Mouse (Mus musculus) embryonic facial prominence, embryonic 14.5 days (tissue): ENCODE measurements around the gene Scfd2. TPM values are rescaled to one million over a fixed set of nuclear protein-coding genes. Genes with fewer than 3 reads are reported as not detected.
A peak's percentile ranks its signal among the peaks of the same experiment; 100 is the strongest.

Experiments
- ATAC-seq: fragments of 200-750 bp; cut with Nextera tagmentation; 2 replicates; pipeline ENCODE4 v1.8.0; 2017; ENCODE audit warnings: low read depth, moderate number of reproducible peaks, moderate TSS enrichment
- DNase-seq: peaks from one replicate; pipeline ENCODE4 v3.0.0-alpha.2; 2015; ENCODE audit warnings: low spot score
- H3K27ac ChIP-seq: fragments of 300-500 bp; sonication (generic); replicated peaks from 2 replicates; pipeline ENCODE4 v1.5.1; 2014; ENCODE audit warnings: low read depth, mild to moderate bottlenecking, low read length, moderate library complexity
- H3K27me3 ChIP-seq: fragments of 300-500 bp; sonication (generic); replicated peaks from 2 replicates; pipeline ENCODE4 v1.6.1; 2014; ENCODE audit warnings: low read length; ENCODE audit not compliant: control insufficient read depth, insufficient read depth
- H3K36me3 ChIP-seq: fragments of 300-500 bp; sonication (generic); 2 replicates; pipeline ENCODE4 v1.6.1; 2014; ENCODE audit warnings: low read length, mixed read lengths; ENCODE audit not compliant: control insufficient read depth, insufficient read depth
- H3K4me1 ChIP-seq: fragments of 300-500 bp; sonication (generic); 2 replicates; pipeline ENCODE4 v1.6.1; 2014; ENCODE audit warnings: antibody characterized with exemption, low read length; ENCODE audit not compliant: control insufficient read depth, insufficient read depth
- H3K4me2 ChIP-seq: fragments of 300-500 bp; sonication (generic); 2 replicates; pipeline ENCODE4 v1.6.1; 2014; ENCODE audit warnings: low read depth, mild to moderate bottlenecking, low read length, moderate library complexity, mixed read lengths
- H3K4me3 ChIP-seq: fragments of 300-500 bp; sonication (generic); 2 replicates; pipeline ENCODE4 v1.5.1; 2014; ENCODE audit warnings: low read depth, mild to moderate bottlenecking, low read length
- H3K9ac ChIP-seq: fragments of 300-500 bp; sonication (generic); 2 replicates; pipeline ENCODE4 v1.6.1; 2014; ENCODE audit warnings: low read depth, mild to moderate bottlenecking, low read length, moderate library complexity, mixed read lengths
- H3K9me3 ChIP-seq: fragments of 300-500 bp; sonication (generic); 2 replicates; pipeline ENCODE4 v1.6.1; 2016; ENCODE audit warnings: low read length; ENCODE audit not compliant: control insufficient read depth
- WGBS: fragments of 180-500 bp; shearing (Covaris S2); extraction: QIAGEN DNeasy Blood & Tissue Kit; methylation state at CpG from one replicate; pipeline ENCODE4 v1.1.7; 2014; 5-methylcytosine and 5-hydroxymethylcytosine counted together
- polyA plus RNA-seq: library from polyadenylated mRNA; unstranded; fragments of >200 nt; fragmentation: Nextera tagmentation; extraction: Ambion mirVana; gene quantifications from 2 replicates; pipeline ENCODE4 v1.2.1, GENCODE M21; 2014

The Scfd2 gene
- polyA plus RNA-seq, 1 experiment from 2014 or later = 21.3 TPM

DNA sequence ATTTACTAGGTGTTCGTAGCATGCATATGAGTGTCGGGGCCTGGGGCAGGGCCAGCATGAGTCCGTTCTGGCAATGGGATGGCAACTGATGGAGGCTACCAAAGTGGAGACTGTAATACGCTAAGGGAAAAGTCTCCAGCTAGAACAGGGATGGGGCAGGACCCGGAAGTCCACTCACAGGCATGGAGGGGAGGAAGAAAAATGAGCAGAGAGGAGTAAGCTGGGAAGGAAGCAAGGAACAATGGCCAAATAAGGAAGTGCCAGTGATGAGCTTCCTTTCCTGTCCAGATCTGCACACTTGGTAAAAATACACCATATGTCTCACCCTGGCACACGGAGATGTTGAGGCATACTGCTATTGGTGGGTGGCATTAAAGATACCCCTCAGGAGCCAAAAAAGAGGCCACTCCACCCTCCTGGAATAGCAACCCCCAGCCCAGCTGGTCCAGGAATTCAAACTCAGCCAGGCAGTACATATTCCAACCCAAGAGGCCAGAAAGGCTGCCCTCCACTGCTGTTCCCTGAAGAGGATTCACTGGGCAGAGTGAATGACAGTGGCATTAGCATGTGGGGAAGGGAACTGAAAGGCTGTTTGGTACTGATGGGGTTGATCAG, 278.8 kb downstream of the Scfd2 start:
- no peaks in the 10 kb centered on the region for H3K9me3 ChIP-seq
- no peak overlapping the region for H3K4me3 ChIP-seq
- no peaks in the 10 kb centered on the region for H3K36me3 ChIP-seq
- no peaks in the 10 kb centered on the region for H3K27me3 ChIP-seq
- ATAC-seq (no peak), DNase-seq (no peak)
- H3K9ac ChIP-seq = no peak overlapping the region
- peaks cover 27% of the 10 kb centered on the region for H3K4me1 ChIP-seq
- 85% methylated on average over 6 of the region's 6 CpGs for WGBS
- no peak overlapping the region for H3K4me2 ChIP-seq
- H3K27ac ChIP-seq = no peak overlapping the region

DNA sequence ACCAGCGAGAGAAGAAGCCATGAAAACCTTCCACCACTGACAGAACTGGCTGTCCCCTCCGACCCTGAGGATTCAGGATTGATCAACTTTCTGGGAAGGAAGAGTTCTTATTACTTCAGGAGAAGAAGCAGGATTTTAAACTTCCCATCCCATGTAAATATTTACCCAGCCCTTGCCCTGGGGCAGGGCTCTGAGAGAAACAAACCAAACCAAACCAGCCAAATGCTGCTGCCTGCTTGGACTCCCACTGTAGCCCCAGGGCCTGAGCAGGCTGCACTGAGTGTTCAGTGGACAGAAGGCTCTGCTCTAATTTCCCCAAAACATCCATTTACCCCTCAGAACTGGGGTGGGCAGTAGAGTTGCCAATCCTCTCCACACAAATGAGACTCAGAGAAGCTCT, 280.6 kb downstream of the Scfd2 start:
- DNase-seq (no peak), ATAC-seq (no peak)
- H3K27ac ChIP-seq = no peak overlapping the region; the same call in 1 of the 2 replicates
- no peaks in the 10 kb centered on the region for H3K9me3 ChIP-seq
- no peaks in the 10 kb centered on the region for H3K27me3 ChIP-seq
- no peak overlapping the region for H3K4me2 ChIP-seq
- no peaks in the 10 kb centered on the region for H3K36me3 ChIP-seq
- peaks cover 31% of the 10 kb centered on the region for H3K4me1 ChIP-seq
- H3K4me3 ChIP-seq = no peak overlapping the region
- 65% methylated on average over 2 of the region's 2 CpGs for WGBS
- no peak overlapping the region for H3K9ac ChIP-seq

DNA sequence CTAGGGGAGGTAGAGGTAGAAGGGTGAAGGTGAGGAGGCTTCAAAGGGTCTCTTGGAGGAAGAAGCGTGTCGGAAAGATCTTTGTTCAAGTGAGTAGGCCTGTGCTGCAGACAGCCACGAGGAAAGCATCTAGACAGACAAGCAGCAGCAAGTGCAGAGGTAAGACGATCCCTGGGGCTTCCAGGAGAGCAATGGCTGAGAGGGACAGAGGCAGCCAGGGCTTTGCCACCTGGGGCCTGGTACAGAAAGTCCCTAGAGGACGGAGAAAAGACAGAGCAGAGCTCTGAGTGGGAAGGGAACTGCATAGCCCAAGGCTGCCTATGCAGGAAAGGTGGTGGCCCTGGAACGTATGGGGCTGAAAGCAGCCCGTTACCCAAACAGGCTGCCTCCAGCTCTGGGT, 281.3 kb downstream of the Scfd2 start:
- Histone ChIP-seq H3K4me3 (no peak overlapping the region), H3K9me3 (no peaks in the 10 kb centered on the region), H3K36me3 (no peaks in the 10 kb centered on the region), H3K9ac (0 out of 2 replicates have a peak overlapping the region, but pooled peaks have one; percentile 1), H3K4me2 (no peak overlapping the region), H3K27ac (no peak overlapping the region; the same call in 1 of the 2 replicates), H3K4me1 (peaks cover 31% of the 10 kb centered on the region), H3K27me3 (no peaks in the 10 kb centered on the region)
- ATAC-seq (peak; percentile 56), DNase-seq (peak; percentile 60)
- WGBS = 36% methylated on average over 7 of the region's 7 CpGs

DNA sequence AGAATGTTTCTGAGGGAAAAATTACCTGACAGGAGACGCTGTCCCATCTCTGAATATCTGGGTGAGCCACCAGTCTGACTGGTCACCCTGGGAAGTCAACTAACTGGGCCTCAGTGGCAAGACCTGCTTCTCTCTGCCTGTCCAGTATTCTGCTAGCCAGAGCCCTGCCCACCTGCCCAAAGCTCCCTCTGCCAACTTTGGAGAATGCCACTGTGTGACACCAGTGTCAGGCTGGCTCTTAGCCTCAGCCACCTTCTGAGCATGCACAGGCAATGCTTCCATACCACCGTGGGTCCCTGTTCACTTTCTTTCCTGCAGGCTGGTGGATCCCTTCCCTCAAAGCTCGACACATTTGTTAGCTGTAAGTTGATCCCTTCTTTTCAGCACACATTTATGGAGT, 281.8 kb downstream of the Scfd2 start:
- DNase-seq (no peak), ATAC-seq (no peak; the same call in 1 of the 2 replicates)
- no peak overlapping the region for H3K4me2 ChIP-seq
- 34% methylated on average over 3 of the region's 3 CpGs for WGBS
- H3K4me1 ChIP-seq = peaks cover 31% of the 10 kb centered on the region
- no peak overlapping the region; the same call in 1 of the 2 replicates for H3K27ac ChIP-seq
- no peaks in the 10 kb centered on the region for H3K27me3 ChIP-seq
- 0 out of 2 replicates have a peak overlapping the region, but pooled peaks have one; percentile 1 for H3K9ac ChIP-seq
- no peaks in the 10 kb centered on the region for H3K36me3 ChIP-seq
- no peaks in the 10 kb centered on the region for H3K9me3 ChIP-seq
- H3K4me3 ChIP-seq = no peak overlapping the region

DNA sequence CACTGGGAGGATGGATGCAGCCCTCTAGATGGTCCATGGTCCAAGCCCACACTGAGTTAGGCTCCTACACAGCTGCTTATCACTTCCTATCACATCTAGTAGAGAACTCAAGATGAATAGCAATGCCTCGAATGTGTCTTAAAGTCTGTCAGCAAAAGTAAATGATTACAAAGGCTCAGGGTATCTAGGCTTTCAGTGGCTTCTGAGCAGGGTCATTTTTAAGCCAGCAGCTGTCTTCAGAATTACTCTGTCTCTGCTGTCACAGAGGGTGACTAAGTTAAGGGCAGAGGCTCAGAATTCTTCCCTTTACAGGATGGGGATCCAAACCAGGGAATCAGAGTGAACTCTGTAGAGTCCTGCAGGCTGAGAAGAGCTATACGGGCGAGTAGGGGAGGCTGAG, 284.6 kb downstream of the Scfd2 start:
- Histone ChIP-seq H3K4me3 (no peak overlapping the region), H3K27ac (no peak overlapping the region), H3K27me3 (no peaks in the 10 kb centered on the region), H3K4me1 (peaks cover 25% of the 10 kb centered on the region), H3K9me3 (no peaks in the 10 kb centered on the region), H3K9ac (no peak overlapping the region), H3K4me2 (no peak overlapping the region), H3K36me3 (no peaks in the 10 kb centered on the region)
- DNase-seq (no peak), ATAC-seq (no peak)
- WGBS = 66% methylated on average over 3 of the region's 3 CpGs

DNA sequence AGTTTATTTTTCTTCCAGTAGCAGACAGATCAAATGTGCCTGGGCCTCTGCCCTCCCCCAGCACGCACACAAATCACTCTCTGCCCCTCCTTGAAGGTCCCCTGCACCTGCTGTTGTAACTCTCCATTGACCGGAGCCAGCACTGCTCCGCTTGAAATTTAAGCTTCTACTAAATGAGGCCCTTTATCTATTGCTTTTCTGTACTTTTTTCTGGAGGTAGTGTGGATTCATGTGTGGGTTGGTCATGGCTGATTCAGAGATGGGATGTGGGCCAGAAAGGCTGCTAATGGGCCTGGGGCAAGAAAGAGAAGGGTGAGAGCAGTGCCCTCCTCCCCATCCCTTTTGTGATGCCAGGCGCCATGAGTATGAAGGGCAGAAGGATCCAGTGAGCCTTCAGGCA, 285.1 kb downstream of the Scfd2 start:
- Histone ChIP-seq H3K4me3 (no peak overlapping the region), H3K4me2 (no peak overlapping the region), H3K36me3 (no peaks in the 10 kb centered on the region), H3K9ac (no peak overlapping the region), H3K9me3 (no peaks in the 10 kb centered on the region), H3K27ac (no peak overlapping the region), H3K4me1 (peaks cover 24% of the 10 kb centered on the region), H3K27me3 (no peaks in the 10 kb centered on the region)
- DNase-seq = peak; percentile 76
- WGBS = 52% methylated on average over 4 of the region's 4 CpGs
- ATAC-seq = peak; percentile 65; the same call in 1 of the 2 replicates

DNA sequence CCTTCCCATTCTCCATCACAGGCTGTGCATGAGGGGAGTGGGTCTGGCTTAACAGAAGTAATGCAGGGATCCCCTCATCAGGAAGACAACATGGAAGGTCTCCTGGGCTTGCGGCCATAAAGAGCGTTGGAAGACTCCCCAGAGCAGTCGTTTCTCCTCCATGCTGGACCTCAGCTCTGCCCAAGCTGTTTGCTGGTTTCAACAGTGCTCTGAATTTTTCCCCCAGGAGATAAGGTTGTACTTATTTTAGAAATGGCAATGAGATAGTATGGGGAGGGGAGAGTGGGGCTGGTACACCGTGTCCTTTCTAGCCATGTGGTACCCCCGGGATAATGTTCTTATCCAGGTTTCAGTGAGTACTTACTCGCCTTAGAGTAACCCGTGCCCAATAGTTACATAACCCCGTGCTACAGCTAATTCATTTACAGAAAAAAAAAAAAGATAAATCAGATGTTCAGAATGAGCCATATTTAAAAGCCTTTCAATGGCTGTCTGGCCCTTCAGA, 285.9 kb downstream of the Scfd2 start:
- Histone ChIP-seq H3K4me1 (peaks cover 17% of the 10 kb centered on the region), H3K4me2 (no peak overlapping the region), H3K27me3 (no peaks in the 10 kb centered on the region), H3K4me3 (no peak overlapping the region), H3K9me3 (no peaks in the 10 kb centered on the region), H3K36me3 (no peaks in the 10 kb centered on the region), H3K9ac (no peak overlapping the region), H3K27ac (0 out of 2 replicates have a peak overlapping the region, but pooled peaks have one; percentile 18)
- DNase-seq = no peak
- no peak for ATAC-seq
- WGBS = 84% methylated on average over 8 of the region's 8 CpGs

DNA sequence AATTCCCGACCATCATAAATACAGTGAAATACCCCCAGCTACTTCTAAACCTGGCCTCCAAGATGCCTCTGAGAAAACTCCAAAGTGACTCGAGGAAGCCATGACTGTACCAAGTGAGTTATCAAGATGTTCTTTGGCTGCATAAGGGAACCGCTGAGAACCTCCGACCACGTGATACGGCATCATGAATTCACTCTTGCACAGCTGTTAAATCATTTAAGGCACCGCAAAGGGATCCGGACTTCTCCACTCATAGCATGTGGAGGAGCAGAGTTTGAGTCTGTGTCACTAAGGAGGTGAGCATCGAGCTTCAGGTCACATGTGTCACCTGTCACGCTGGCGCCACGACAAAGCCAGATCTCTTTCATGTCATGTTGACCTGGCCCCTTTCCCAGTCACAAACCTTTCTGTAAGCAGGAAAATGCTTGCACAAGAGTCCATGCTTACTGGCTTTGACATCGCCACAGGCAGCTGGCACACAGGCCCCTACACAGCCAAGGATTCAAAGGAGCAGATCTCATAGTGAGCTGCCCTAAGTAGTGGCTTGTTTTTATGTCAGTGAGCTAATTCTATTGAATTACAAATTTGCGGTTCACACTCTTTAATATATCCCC, 287.0 kb downstream of the Scfd2 start:
- Histone ChIP-seq H3K27ac (no peak overlapping the region), H3K4me3 (no peak overlapping the region), H3K27me3 (no peaks in the 10 kb centered on the region), H3K4me1 (peaks cover 10% of the 10 kb centered on the region), H3K4me2 (no peak overlapping the region), H3K36me3 (no peaks in the 10 kb centered on the region), H3K9ac (no peak overlapping the region), H3K9me3 (no peaks in the 10 kb centered on the region)
- DNase-seq = no peak
- WGBS = 81% methylated on average over 14 of the region's 14 CpGs
- no peak for ATAC-seq

DNA sequence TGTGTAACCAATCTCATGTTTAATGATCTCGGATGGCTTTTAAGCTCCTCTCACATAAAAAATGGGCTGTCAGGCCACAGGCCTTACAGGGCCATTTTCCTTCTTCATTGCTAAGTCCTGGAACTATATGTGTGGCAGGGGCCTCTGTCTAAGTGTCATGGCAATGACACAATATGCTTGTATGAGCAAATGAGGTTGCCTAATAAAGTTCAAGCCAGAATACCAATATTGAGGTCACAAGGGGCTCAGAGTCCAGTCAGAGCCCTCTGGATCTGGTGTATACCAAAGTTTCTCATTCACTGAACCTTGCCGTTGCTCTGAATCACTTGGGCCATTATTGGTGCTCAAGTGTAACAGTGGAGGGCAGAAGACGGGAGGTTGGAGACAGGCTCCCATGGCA, 288.9 kb downstream of the Scfd2 start:
- no peaks in the 10 kb centered on the region for H3K27me3 ChIP-seq
- no peaks in the 10 kb centered on the region for H3K36me3 ChIP-seq
- WGBS = 78% methylated on average over 3 of the region's 3 CpGs
- no peak overlapping the region for H3K9ac ChIP-seq
- no peak overlapping the region for H3K4me3 ChIP-seq
- H3K4me1 ChIP-seq = peaks cover 9% of the 10 kb centered on the region
- H3K9me3 ChIP-seq = no peaks in the 10 kb centered on the region
- H3K4me2 ChIP-seq = no peak overlapping the region
- no peak for ATAC-seq
- H3K27ac ChIP-seq = no peak overlapping the region
- no peak for DNase-seq
